Mouse (Mus musculus) liver, adult 2 months (tissue): Measurements from ENCODE around the gene Ndrg3.

ENCODE experiments used
- CTCF ChIP-seq: fragments of 200-500 bp; IDR thresholded peaks from 2 replicates; pipeline ENCODE4 v1.5.1; 2011; ENCODE audit warnings: low read depth, low read length, control low read depth
- POLR2A ChIP-seq: fragments of 200-500 bp; IDR thresholded peaks from 2 replicates; pipeline ENCODE4 v1.6.1; 2011; ENCODE audit warnings: low read length, control low read depth; ENCODE audit not compliant: insufficient read depth; ENCODE audit errors: extremely low read depth

DNA sequence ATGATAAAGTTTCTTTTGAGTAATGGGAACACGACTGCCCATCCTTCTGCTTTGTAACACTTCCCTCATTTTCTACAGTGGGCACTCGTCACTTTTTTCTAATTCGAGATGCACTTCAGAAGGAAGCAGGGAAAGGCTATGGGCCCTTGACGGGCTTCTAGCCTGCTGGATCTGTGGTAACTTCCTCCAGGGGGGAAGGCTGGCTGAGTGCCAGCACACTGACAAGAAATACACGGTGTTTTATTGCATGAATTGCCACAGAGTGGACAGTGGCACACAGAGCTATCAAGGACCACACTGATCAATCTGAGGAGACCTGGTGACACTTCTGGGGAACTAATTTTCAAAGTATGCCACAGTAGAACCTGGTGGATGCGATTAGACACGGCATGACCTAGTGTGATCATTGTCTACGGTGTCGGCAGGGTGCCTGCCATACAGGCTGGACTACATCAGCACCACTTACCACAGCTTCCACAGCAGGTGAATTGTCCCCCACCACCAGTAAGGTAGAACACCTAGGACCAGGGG lies 95.4 kb downstream of the Ndrg3 start:
- no peak for TF ChIP-seq CTCF
- no peak for TF ChIP-seq POLR2A
